24 mouse cellular contexts compared by ENCODE assay signal in the genomic region with DNA sequence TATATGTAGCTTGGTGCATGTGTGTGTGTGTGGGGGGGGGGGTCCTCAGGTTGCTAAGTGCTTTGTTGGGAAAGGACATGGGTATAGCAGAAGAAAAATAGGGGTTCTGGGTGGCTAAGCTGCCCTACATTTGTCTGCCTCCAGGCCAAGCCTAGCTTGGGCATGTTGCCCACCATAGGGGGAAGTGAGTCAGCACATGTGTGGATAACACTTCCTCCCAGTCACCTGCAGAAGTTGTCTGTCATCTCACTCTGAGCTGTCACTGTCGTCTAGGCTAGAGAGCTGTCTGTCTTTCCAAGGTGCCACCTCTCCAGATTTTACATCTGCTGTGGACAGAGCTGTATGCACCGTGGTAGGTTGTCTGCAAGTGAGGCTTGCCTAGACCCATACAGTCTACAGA.
DNase-seq lines count a peak whose midpoint lies in the region; ATAC-seq lines count a peak whose summit lies in the region.
"Had no signal": no experiment of that assay in that cellular context is flagged by ENCODE, and none has a peak within 500 bp of the region (broad histone marks: within the 10 kb centered on the region; RNA-seq: fewer than 3 reads in every experiment).

No protein-coding gene starts in this region.

- H3K4me2 ChIP-seq in hindbrain, embryonic 11.5 days (replicated peaks; ENCODE audit: low read depth, low read length): no peak overlapping the region
- H3K4me2 ChIP-seq: heart, embryonic 11.5 days; hindbrain, embryonic 14.5 days; limb, embryonic 12.5 days; liver, embryonic 15.5 days; lung, embryonic 15.5 days; midbrain, embryonic 13.5 days; neural tube, embryonic 13.5 days had no signal

- H3K36me3 ChIP-seq in hindbrain, embryonic 11.5 days (ENCODE audit: control insufficient read depth, insufficient read depth, low read length): no peaks in the 10 kb centered on the region
- H3K36me3 ChIP-seq: limb, embryonic 12.5 days; liver, embryonic 15.5 days; lung, embryonic 15.5 days; midbrain, embryonic 13.5 days; neural tube, embryonic 13.5 days had no signal

- H3K27ac ChIP-seq in hindbrain, embryonic 11.5 days (ENCODE audit: low read depth, low read length): no peak overlapping the region
- H3K27ac ChIP-seq: hindbrain, embryonic 14.5 days; limb, embryonic 12.5 days; liver, embryonic 15.5 days; lung, embryonic 15.5 days; midbrain, embryonic 13.5 days; neural tube, embryonic 13.5 days had no signal

- H3K4me3 ChIP-seq in hindbrain, embryonic 11.5 days (ENCODE audit: low read depth, low read length): no peak overlapping the region
- H3K4me3 ChIP-seq: limb, embryonic 12.5 days; liver, embryonic 15.5 days; lung, embryonic 15.5 days; midbrain, embryonic 13.5 days; neural tube, embryonic 13.5 days had no signal

- ATAC-seq in common myeloid progenitor, adult 5-6 weeks (replicated peaks; ENCODE audit: low read depth, poor library complexity, severe bottlenecking): peak; percentile 88
- ATAC-seq in hindbrain, embryonic 11.5 days (ENCODE audit: low FRiP score): no peak
- ATAC-seq: forebrain, embryonic 14.5 days; midbrain, embryonic 13.5 days had no signal

- DNase-seq in cerebellum, postnatal 14 days: peak; percentile 13 to 30
- DNase-seq in cerebellum, adult 11 months: no peak
- peak; percentile 29 to 43 for DNase-seq in right cerebral cortex, postnatal 10 days (ENCODE audit: low spot score in 2 of 2)
- no peak for DNase-seq in right cerebral cortex, postnatal 4 days
- DNase-seq in hindbrain, embryonic 11.5 days (ENCODE audit: low spot score): no peak
- DNase-seq in adrenal gland, postnatal 4 days (ENCODE audit: low spot score in 2 of 2): no peak
- DNase-seq: adrenal gland, postnatal 25 days; cerebellum, adult 11-12 months; gastrocnemius, postnatal 25 days; heart, adult 18-20 months; heart, postnatal 36 days; kidney, adult 11 months; kidney, postnatal 25 days; lung, postnatal 36 days; thymus, postnatal 4 days had no signal

- WGBS in hindbrain, embryonic 11.5 days: 87% methylated on average over 2 of the region's 2 CpGs

- no peaks in the 10 kb centered on the region for H3K27me3 ChIP-seq in hindbrain, embryonic 11.5 days (ENCODE audit: control insufficient read depth, insufficient read depth, low read length)
- H3K27me3 ChIP-seq: limb, embryonic 12.5 days; liver, embryonic 15.5 days; lung, embryonic 15.5 days; midbrain, embryonic 13.5 days; neural tube, embryonic 13.5 days had no signal

- H3K4me1 ChIP-seq in hindbrain, embryonic 11.5 days (replicated peaks; ENCODE audit: control insufficient read depth, insufficient read depth, low read length): no peaks in the 10 kb centered on the region
- H3K4me1 ChIP-seq: limb, embryonic 12.5 days; liver, embryonic 15.5 days; lung, embryonic 15.5 days; neural tube, embryonic 13.5 days had no signal

- H3K9ac ChIP-seq in hindbrain, embryonic 11.5 days (ENCODE audit: low read depth, low read length): no peak overlapping the region
- H3K9ac ChIP-seq: hindbrain, embryonic 14.5 days; limb, embryonic 12.5 days; liver, embryonic 15.5 days; lung, embryonic 15.5 days; midbrain, embryonic 13.5 days; neural tube, embryonic 13.5 days had no signal

- no peaks in the 10 kb centered on the region for H3K9me3 ChIP-seq in hindbrain, embryonic 11.5 days (ENCODE audit: control insufficient read depth, low read length)
- H3K9me3 ChIP-seq: limb, embryonic 12.5 days; lung, embryonic 15.5 days; midbrain, embryonic 13.5 days; neural tube, embryonic 13.5 days had no signal

Comparison
In these comparisons a context has a peak if more than half of its experiments do, and no peak if none do; other contexts are left out.
1. DNase-seq: peak in cerebellum, postnatal 14 days (2 of 2) and right cerebral cortex, postnatal 10 days (2 of 2); none in cerebellum, adult 11 months (single experiment), right cerebral cortex, postnatal 4 days (single experiment), hindbrain, embryonic 11.5 days (single experiment) and adrenal gland, postnatal 4 days (0 of 2).